Mouse (Mus musculus) activated CD4-positive, CD25-positive, alpha-beta regulatory T cell (primary cell): ENCODE measurements around the gene Kcnk16. TPM values are rescaled to one million over a fixed set of nuclear protein-coding genes. Genes with fewer than 3 reads are reported as not detected.

ENCODE experiments used
- polyA plus RNA-seq, 2 experiments: library from polyadenylated mRNA; unstranded; fragments of 100-300 nt; shearing (Covaris generic); gene quantifications; one replicate each; pipeline ENCODE4 v1.2.1; 2017

Kcnk16 gene
- polyA plus RNA-seq, result not detected

DNA sequence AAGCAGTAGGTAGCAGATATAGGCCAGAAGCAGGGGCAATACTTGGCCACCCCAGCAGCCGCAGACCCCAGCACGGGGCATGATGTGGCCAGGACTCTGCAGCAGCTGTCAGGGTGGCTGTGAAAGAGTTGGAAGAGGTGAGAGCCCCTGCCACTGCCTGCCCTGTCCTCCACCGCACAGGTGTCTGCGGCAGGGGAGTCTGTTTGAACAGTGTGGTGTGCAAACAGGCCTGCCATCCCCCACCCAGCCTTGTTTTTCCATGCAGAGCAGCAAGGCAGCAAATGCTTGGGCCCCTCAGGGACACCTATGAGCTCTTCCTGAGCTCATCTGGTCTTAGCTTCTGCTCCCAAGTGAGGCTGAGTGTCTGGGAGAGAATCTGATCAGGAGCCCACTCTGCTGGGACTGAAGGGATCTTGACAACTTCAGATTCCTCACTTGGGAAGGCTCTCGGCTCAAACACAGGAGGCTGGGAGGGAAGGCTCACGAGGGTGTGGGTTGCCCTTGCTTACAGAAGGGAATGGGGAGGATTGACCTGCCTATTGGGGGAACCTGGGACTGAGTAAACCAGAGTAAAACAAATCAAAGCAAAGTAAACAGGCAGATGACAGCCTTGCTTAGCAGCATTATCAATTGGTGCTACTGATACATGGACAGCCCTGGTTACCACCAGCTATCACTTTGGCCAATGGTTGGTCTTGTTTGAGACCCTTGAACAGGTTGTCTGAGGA is at the start of gene Kcnk16:
Gene Kcnk16 (minus strand): TSS at position 118 of the 728 bp plus-strand sequence.

DNA sequence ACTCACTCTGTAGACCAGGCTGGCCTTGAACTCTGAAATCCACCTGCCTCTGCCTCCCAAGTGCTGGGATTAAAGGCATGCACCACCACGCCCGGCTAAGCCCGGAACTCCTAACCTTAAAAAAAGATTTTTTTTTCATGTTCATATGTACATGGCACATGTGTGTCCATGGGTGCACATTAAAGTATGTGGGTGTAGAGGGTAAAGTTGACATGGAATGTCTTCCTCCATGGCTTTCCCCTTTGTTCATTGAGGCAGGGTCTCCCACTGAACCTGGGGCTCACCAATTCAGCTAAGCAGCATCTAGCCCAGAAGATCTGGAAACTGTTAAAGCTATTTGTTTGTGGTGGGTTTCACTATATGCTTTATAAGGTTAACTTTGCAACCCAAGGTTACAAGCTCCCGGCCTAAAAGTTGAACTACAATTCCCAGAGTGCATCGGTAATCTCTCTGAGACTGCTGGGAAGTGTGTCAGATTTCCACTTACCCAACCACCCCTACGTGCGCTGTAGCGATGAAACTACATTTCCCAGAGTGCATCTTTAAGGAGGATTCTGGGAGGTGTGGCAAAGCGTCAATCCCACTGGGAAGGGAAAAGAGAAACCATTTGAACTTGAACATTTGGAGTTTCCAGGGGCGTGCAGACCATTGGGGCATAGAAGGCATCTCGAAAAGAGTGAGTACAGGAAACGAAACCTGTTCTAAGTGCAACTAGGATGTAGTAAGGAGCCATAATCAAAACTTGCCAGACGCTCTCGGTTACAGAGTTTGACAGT is 25.3 kb upstream of the Kcnk16 start, which contains the start of gene Nudt13:
Gene Nudt13 (plus strand): TSS at position 581 of the 776 bp plus-strand sequence.

Other genes starting within 250 kb of the Kcnk16 start
- gene Saysd1, start 130.7 kb downstream of the Kcnk16 start, polyA plus RNA-seq, result 10 to 100 TPM; 24.0 to 33.9 TPM
- gene Kcnk5, start 87.4 kb downstream of the Kcnk16 start, polyA plus RNA-seq, result 10 to 100 TPM in 1 of 2 experiments, 1 to 10 TPM in 1; 6.9 to 23.8 TPM
- gene Nudt13, start 25.5 kb upstream of the Kcnk16 start, polyA plus RNA-seq, result 10 to 100 TPM; 13.8 to 14.2 TPM
- 10 to 100 TPM; 55.4 to 60.0 TPM for gene Ecd, start 78.9 kb upstream of the Kcnk16 start, polyA plus RNA-seq
- 10 to 100 TPM; 57.8 to 75.9 TPM for gene Fam149b, start 79.0 kb upstream of the Kcnk16 start, polyA plus RNA-seq
- 100 to 1,000 TPM; 132 to 136 TPM for gene Dnajc9, start 119.7 kb upstream of the Kcnk16 start, polyA plus RNA-seq
- 100 to 1,000 TPM; 108 to 116 TPM for gene Mrps16, start 124.4 kb upstream of the Kcnk16 start, polyA plus RNA-seq
- under 1 TPM in 1 of 2 experiments, not detected in 1; 0.31 TPM for gene Cfap70, start 183.0 kb upstream of the Kcnk16 start, polyA plus RNA-seq
- 10 to 100 TPM; 30.9 to 43.7 TPM for gene Anxa7, start 210.9 kb upstream of the Kcnk16 start, polyA plus RNA-seq
- gene Mss51, start 227.7 kb upstream of the Kcnk16 start, polyA plus RNA-seq, result 1 to 10 TPM; 1.3 to 2.3 TPM